Mouse (Mus musculus) liver, embryonic 14.5 days (tissue): Measurements from ENCODE around the gene Sec14l3. TPM values are rescaled to one million over a fixed set of nuclear protein-coding genes. Genes with fewer than 3 reads are reported as not detected.

Experiments used
- ATAC-seq: fragments of 200-750 bp; cut with Nextera tagmentation; 2 replicates; pipeline ENCODE4 v1.8.0; 2017; ENCODE audit warnings: moderate number of reproducible peaks, mild to moderate bottlenecking, moderate library complexity; ENCODE audit not compliant: insufficient read depth
- DNase-seq, 3 experiments: peaks; one replicate each; pipeline ENCODE4 v3.0.0-alpha.2; 2012 to 2013; ENCODE audit warnings: low read depth in 3 of 3, low spot score in 3 of 3
- H3K27ac ChIP-seq: fragments of 300-500 bp; sonication (generic); 2 replicates; pipeline ENCODE4 v1.5.1; 2014; ENCODE audit warnings: moderate library complexity, mild to moderate bottlenecking, control low read depth, inconsistent platforms
- H3K27me3 ChIP-seq: fragments of 300-500 bp; sonication (generic); 2 replicates; pipeline ENCODE4 v1.6.1; 2014; ENCODE audit warnings: mild to moderate bottlenecking, low read length, moderate library complexity; ENCODE audit not compliant: control insufficient read depth, insufficient read depth
- H3K36me3 ChIP-seq: fragments of 300-500 bp; sonication (generic); replicated peaks from 2 replicates; pipeline ENCODE4 v1.6.1; 2014; ENCODE audit warnings: low read depth; ENCODE audit not compliant: control insufficient read depth, insufficient read depth
- H3K4me1 ChIP-seq, 2 experiments: fragments of 200-500 bp in 1 of 2; fragments of 300-500 bp in 1 of 2; sonication (generic) in 1 of 2; replicated peaks; 2 replicates each; pipeline ENCODE4 v1.6.1; 2012 to 2014; ENCODE audit warnings: antibody characterized with exemption in 1 of 2, inconsistent platforms in 1 of 2, low read length in 1 of 2; ENCODE audit not compliant: control insufficient read depth in 2 of 2, insufficient read depth in 2 of 2
- H3K4me2 ChIP-seq: fragments of 300-500 bp; sonication (generic); 2 replicates; pipeline ENCODE4 v1.6.1; 2014; ENCODE audit warnings: low read depth, mild to moderate bottlenecking, control low read depth, moderate library complexity
- H3K4me3 ChIP-seq, 2 experiments: fragments of 200-500 bp in 1 of 2; fragments of 300-500 bp in 1 of 2; sonication (generic) in 1 of 2; 2 replicates each; pipeline ENCODE4 v1.5.1; 2012 to 2014; ENCODE audit warnings: low read depth in 2 of 2, low read length in 2 of 2, mild to moderate bottlenecking in 2 of 2, control low read depth in 1 of 2, inconsistent platforms in 1 of 2, moderate library complexity in 1 of 2; ENCODE audit not compliant: insufficient read depth in 1 of 2
- H3K9ac ChIP-seq: fragments of 300-500 bp; sonication (generic); replicated peaks from 2 replicates; pipeline ENCODE4 v1.6.1; 2014; ENCODE audit warnings: mild to moderate bottlenecking, control low read depth, moderate library complexity
- H3K9me3 ChIP-seq: fragments of 300-500 bp; sonication (generic); 2 replicates; pipeline ENCODE4 v1.6.1; 2016; ENCODE audit warnings: low read length, mixed read lengths; ENCODE audit not compliant: control insufficient read depth
- CTCF ChIP-seq: IDR thresholded peaks from 2 replicates; pipeline ENCODE4 v1.5.1; 2016; ENCODE audit warnings: antibody characterized with exemption, low read depth, control low read depth
- EP300 ChIP-seq: IDR thresholded peaks from 2 replicates; pipeline ENCODE4 v1.6.1; 2016; ENCODE audit warnings: antibody characterized with exemption, low read depth
- WGBS: fragments of 180-500 bp; shearing (Covaris S2); extraction: QIAGEN DNeasy Blood & Tissue Kit; methylation state at CpG from one replicate; pipeline ENCODE4 v1.1.7; 2014; ENCODE audit not compliant: insufficient replicate concordance; 5-methylcytosine and 5-hydroxymethylcytosine counted together
- polyA plus RNA-seq, 2 experiments: library from polyadenylated mRNA; depleted of rRNA in 1 of 2; stranded (reverse) in 1 of 2; unstranded in 1 of 2; fragments of >200 nt; fragmentation: Nextera tagmentation in 1 of 2; extraction: Ambion mirVana in 1 of 2; gene quantifications; 2 replicates each; pipeline versions ENCODE4 v1.2.1 to v1.2.3; 2012 to 2014

Gene Sec14l3
- polyA plus RNA-seq, 2 experiments: not detected

GRCm38 (mm10) chr11:4095171-4096053 lies 30.8 kb downstream of the Sec14l3 start, which contains the start of gene Mtfp1:
Gene Mtfp1 (minus strand): TSS chr11:4095445.
- 5% methylated on average over 34 of the region's 34 CpGs for WGBS
- ATAC-seq: peak; percentile 19; the same call in 1 of the 2 replicates

GRCm38 (mm10) chr11:4096054-4096984 lies 31.7 kb downstream of the Sec14l3 start:
- DNase-seq: peak; percentile 99
- Histone ChIP-seq H3K36me3 (peaks cover 17% of the 10 kb centered on the region), H3K4me2 (peak overlapping the region; percentile 85), H3K9me3 (no peaks in the 10 kb centered on the region; the same call in 1 of the 2 replicates), H3K27me3 (no peaks in the 10 kb centered on the region), H3K4me3 (peak overlapping the region; percentile 57 to 91), H3K9ac (peak overlapping the region; percentile 67), H3K4me1 (peaks cover 13 to 24% of the 10 kb centered on the region in 2 experiments), H3K27ac (peak overlapping the region; percentile 84)
- TF ChIP-seq CTCF: no peak
- TF ChIP-seq EP300: peak; percentile 63
- 2% methylated on average over 45 of the region's 45 CpGs for WGBS
- peak; percentile 90 for ATAC-seq

More at GRCm38 (mm10) chr11:4095171-4096053, 30.8 kb downstream of the Sec14l3 start, which contains the start of gene Mtfp1:
- Histone ChIP-seq H3K9me3 (no peaks in the 10 kb centered on the region; the same call in 1 of the 2 replicates), H3K9ac (peak within 1 kb of the TSS; percentile 62), H3K4me2 (peak within 1 kb of the TSS; percentile 85), H3K4me3 (peak within 1 kb of the TSS; percentile 57 to 91), H3K27me3 (no peaks in the 10 kb centered on the region), H3K27ac (peak within 1 kb of the TSS; percentile 67), H3K4me1 (peaks cover 13 to 24% of the 10 kb centered on the region in 2 experiments), H3K36me3 (peaks cover 21% of the 10 kb centered on the region)
- peak; percentile 38 for TF ChIP-seq CTCF
- TF ChIP-seq EP300: no peak
- DNase-seq: peak; percentile 52 to 62 (median 55)

- H3K4me1 ChIP-seq: peaks cover 13 to 24% of the 10 kb centered on the region in 2 experiments
- peak; percentile 10; the same call in 1 of the 2 replicates for ATAC-seq
- H3K4me2 ChIP-seq: peak overlapping the region; percentile 85
- H3K36me3 ChIP-seq: peaks cover 9% of the 10 kb centered on the region
- H3K9me3 ChIP-seq: no peaks in the 10 kb centered on the region
- 26% methylated on average over 10 of the region's 10 CpGs for WGBS
- peak overlapping the region; percentile 67 for H3K9ac ChIP-seq
- peak overlapping the region; percentile 57 to 65 for H3K4me3 ChIP-seq
- DNase-seq: no peak
- no peaks in the 10 kb centered on the region for H3K27me3 ChIP-seq
- H3K27ac ChIP-seq: peak overlapping the region; percentile 84
- no peak for TF ChIP-seq CTCF
- TF ChIP-seq EP300: no peak
These were observed 32.5 kb downstream of the Sec14l3 start for GRCm38 (mm10) chr11:4097091-4097621.

GRCm38 (mm10) chr11:4098120-4098519 lies 33.5 kb downstream of the Sec14l3 start:
- ATAC-seq (no peak), DNase-seq (no peak)
- WGBS: 64% methylated on average over 8 of the region's 8 CpGs
- Histone ChIP-seq H3K4me2 (no peak overlapping the region), H3K27me3 (no peaks in the 10 kb centered on the region), H3K4me1 (peaks cover 13 to 24% of the 10 kb centered on the region in 2 experiments), H3K36me3 (peaks cover 1% of the 10 kb centered on the region), H3K9ac (no peak overlapping the region), H3K4me3 (no peak overlapping the region), H3K27ac (no peak overlapping the region), H3K9me3 (no peaks in the 10 kb centered on the region)
- TF ChIP-seq EP300 (no peak), CTCF (peak; percentile 52)
